Mouse (Mus musculus) liver, embryonic 15.5 days (tissue): ENCODE measurements around the gene Axdnd1. TPM values are rescaled to one million over a fixed set of nuclear protein-coding genes. Genes with fewer than 3 reads are reported as not detected.
A peak's percentile ranks its signal among the peaks of the same experiment; 100 is the strongest.

Experiments used
- ATAC-seq: fragments of 200-750 bp; cut with Nextera tagmentation; 2 replicates; pipeline ENCODE4 v1.8.0; 2017; ENCODE audit warnings: moderate number of reproducible peaks, mild to moderate bottlenecking, moderate library complexity; ENCODE audit not compliant: insufficient read depth
- H3K27ac ChIP-seq: fragments of 300-500 bp; sonication (generic); replicated peaks from 2 replicates; pipeline ENCODE4 v1.5.1; 2015; ENCODE audit warnings: mild to moderate bottlenecking, inconsistent platforms
- H3K27me3 ChIP-seq: fragments of 300-500 bp; sonication (generic); 2 replicates; pipeline ENCODE4 v1.6.1; 2015; ENCODE audit warnings: mild to moderate bottlenecking, inconsistent platforms
- H3K36me3 ChIP-seq: fragments of 300-500 bp; sonication (generic); replicated peaks from 2 replicates; pipeline ENCODE4 v1.6.1; 2015; ENCODE audit warnings: moderate library complexity, mild to moderate bottlenecking, inconsistent platforms
- H3K4me1 ChIP-seq: fragments of 300-500 bp; sonication (generic); replicated peaks from 2 replicates; pipeline ENCODE4 v1.6.1; 2015; ENCODE audit warnings: inconsistent platforms
- H3K4me2 ChIP-seq: fragments of 300-500 bp; sonication (generic); 2 replicates; pipeline ENCODE4 v1.6.1; 2015; ENCODE audit warnings: moderate library complexity, mild to moderate bottlenecking, inconsistent platforms
- H3K4me3 ChIP-seq: fragments of 300-500 bp; sonication (generic); replicated peaks from 2 replicates; pipeline ENCODE4 v1.5.1; 2015; ENCODE audit warnings: mild to moderate bottlenecking, inconsistent platforms
- H3K9ac ChIP-seq: fragments of 300-500 bp; sonication (generic); 2 replicates; pipeline ENCODE4 v1.6.1; 2015; ENCODE audit warnings: moderate library complexity, mild to moderate bottlenecking, inconsistent platforms
- H3K9me3 ChIP-seq: fragments of 300-500 bp; sonication (generic); replicated peaks from 2 replicates; pipeline ENCODE4 v1.6.1; 2016; ENCODE audit warnings: inconsistent platforms
- WGBS: fragments of 180-500 bp; shearing (Covaris S2); methylation state at CpG from one replicate; pipeline ENCODE4 v1.1.7; 2015; ENCODE audit warnings: mixed read lengths; ENCODE audit not compliant: insufficient replicate concordance; 5-methylcytosine and 5-hydroxymethylcytosine counted together
- polyA plus RNA-seq: library from polyadenylated mRNA; unstranded; fragments of >200 nt; fragmentation: Nextera tagmentation; extraction: Ambion mirVana; gene quantifications from 2 replicates; pipeline ENCODE4 v1.2.1, GENCODE M21; 2015

The Axdnd1 gene
- polyA plus RNA-seq, result not detected in 2 replicates

DNA sequence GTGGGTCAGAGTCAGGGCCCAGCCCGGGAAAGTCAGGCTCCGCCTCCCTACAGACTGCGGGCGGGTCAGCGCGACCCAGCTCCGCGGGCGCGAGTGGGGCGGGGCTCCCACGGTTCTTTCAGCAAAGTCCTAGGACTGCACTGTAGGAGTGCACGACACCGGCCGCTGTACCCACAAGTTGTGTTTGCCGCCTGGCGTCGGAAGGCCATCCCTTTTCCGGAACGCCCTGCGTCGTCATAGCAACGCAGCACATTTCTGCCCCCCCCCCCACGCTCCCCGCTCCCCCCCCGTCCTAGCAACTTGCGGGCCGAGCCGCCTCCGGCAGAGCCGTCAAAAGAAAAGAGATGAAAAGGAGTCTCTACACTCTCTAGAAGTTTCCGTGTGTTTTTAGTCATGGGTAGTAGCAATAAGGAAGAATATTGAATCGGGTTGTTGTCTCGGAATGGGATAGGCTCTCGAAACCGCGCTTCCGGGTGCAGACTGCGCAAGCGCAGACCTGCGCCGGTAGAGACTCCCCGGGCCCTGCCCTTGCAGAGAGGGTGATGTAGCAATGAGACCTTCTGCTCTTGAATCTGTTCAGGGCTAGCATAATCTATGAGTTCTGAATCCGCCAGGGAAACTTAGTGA lies at the start of gene Axdnd1:
Axdnd1 (minus strand) TSS at position 489 of the 627 bp plus-strand sequence.
- Histone ChIP-seq H3K36me3 (no peaks in the 10 kb centered on the region), H3K4me3 (peak within 1 kb of the TSS; percentile 70), H3K27me3 (no peaks in the 10 kb centered on the region), H3K4me2 (peak within 1 kb of the TSS; percentile 78), H3K9me3 (no peaks in the 10 kb centered on the region), H3K4me1 (peaks cover 12% of the 10 kb centered on the region), H3K27ac (peak within 1 kb of the TSS; percentile 81), H3K9ac (peak within 1 kb of the TSS; percentile 55)
- peak; percentile 96 for ATAC-seq
- under 1% methylated on average over 44 of the region's 44 CpGs for WGBS

DNA sequence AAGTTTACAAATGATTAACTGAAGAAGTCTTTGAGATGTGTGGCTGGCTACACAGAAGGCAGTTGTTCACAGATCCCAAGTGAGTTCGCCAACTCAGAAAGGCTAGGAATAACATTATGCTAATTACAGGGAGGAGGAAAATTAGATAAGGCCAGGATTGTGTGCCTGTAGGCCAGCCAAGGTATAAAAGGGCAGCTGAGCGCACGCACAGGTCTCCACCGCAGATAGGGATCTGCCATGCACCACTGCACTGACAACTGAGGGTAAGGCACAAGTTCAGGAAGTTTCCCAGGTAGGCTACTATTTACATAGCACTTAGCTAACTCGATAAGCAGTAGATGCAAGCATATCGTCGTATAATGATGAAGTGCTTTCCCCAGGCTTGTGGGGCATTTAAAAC lies 49.6 kb upstream of the Axdnd1 start:
- no peak overlapping the region; the same call in 1 of the 2 replicates for H3K4me3 ChIP-seq
- 59% methylated on average over 7 of the region's 7 CpGs for WGBS
- peaks cover 12% of the 10 kb centered on the region for H3K36me3 ChIP-seq
- H3K4me1 ChIP-seq, result peaks cover 36% of the 10 kb centered on the region
- no peak overlapping the region for H3K9ac ChIP-seq
- peak overlapping the region; percentile 73 for H3K4me2 ChIP-seq
- H3K27me3 ChIP-seq, result peaks cover 25% of the 10 kb centered on the region
- peak overlapping the region; percentile 46 for H3K27ac ChIP-seq
- ATAC-seq, result peak; percentile 22; the same call in 1 of the 2 replicates
- H3K9me3 ChIP-seq, result no peaks in the 10 kb centered on the region

DNA sequence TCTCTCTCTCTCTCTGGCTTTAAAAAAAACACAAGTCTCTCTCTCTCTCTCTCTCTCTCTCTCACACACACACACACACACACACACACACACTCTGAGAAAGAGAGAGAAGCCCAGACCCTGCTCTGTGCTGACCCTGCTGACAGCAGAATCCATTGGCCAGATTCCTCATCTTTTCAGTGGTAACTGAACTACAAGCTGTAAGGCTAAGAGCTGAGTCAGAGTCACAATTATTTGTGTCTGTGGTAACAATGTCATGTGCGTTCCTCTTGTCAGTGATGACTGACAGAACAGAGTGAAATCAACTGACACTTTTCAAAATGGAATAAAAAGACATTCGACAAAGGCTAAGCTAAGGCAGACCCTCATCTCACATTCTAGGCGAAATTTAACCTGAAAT lies 47.6 kb upstream of the Axdnd1 start:
- no peak overlapping the region for H3K4me3 ChIP-seq
- H3K27me3 ChIP-seq, result peaks cover 13% of the 10 kb centered on the region
- no peak overlapping the region for H3K4me2 ChIP-seq
- no peaks in the 10 kb centered on the region for H3K9me3 ChIP-seq
- H3K27ac ChIP-seq, result 0 out of 2 replicates have a peak overlapping the region, but pooled peaks have one; percentile 24
- peaks cover 13% of the 10 kb centered on the region for H3K36me3 ChIP-seq
- ATAC-seq, result no peak
- H3K9ac ChIP-seq, result no peak overlapping the region
- WGBS, result 42% methylated on average over 3 of the region's 3 CpGs
- H3K4me1 ChIP-seq, result peaks cover 40% of the 10 kb centered on the region

DNA sequence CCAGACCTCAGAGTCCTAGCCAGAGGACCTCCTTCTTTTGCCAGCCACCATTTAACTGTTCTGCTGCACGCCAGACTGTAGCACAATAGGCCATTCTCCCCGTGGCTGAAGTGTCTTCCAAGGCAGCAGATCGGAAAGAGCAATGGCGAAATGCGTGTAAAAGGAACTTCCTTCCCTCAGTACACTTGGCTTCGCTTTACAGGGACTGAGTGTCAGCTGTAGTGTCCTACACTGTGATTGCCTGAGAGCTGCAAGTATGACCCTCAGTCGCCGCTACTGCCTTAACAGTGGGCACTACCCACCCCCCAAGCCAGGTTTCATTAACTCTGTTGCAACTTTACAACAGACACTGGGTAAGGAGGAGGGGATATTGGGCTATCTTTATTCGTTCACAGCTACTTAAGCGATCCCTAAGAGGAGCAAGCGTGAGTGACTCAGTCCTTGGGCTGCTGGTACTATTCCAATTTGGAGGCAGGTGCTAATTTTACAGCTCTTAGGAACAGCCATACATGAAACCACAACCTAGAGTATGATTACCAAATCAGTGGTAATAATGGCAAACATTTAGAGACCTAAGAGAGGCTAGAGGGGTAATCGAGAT lies 46.8 kb upstream of the Axdnd1 start:
- H3K4me1 ChIP-seq, result peaks cover 47% of the 10 kb centered on the region
- H3K27ac ChIP-seq, result no peak overlapping the region
- H3K4me3 ChIP-seq, result no peak overlapping the region
- no peak overlapping the region for H3K9ac ChIP-seq
- ATAC-seq, result no peak
- H3K9me3 ChIP-seq, result no peaks in the 10 kb centered on the region
- H3K4me2 ChIP-seq, result no peak overlapping the region
- peaks cover 6% of the 10 kb centered on the region for H3K27me3 ChIP-seq
- WGBS, result 55% methylated on average over 12 of the region's 12 CpGs
- H3K36me3 ChIP-seq, result peaks cover 13% of the 10 kb centered on the region

DNA sequence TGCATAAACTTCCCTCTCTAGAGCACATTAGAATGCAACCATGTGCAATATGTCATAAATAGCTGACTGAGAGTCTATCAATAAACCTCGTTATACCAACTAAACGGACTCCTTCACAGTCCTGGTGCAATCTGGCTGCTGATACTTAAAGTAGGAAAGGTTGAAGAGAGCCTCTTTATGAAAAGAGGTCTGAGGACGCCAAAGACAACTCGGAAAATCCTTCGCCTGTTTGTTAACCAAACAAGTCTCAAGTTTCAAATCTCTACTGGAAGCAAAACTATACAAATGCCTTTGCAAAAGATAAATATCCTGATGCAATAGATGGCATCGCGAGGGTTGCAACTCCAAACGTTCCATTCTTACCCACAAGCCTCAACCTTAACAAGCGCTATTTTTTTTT lies 44.0 kb upstream of the Axdnd1 start:
- 74% methylated on average over 9 of the region's 9 CpGs for WGBS
- no peak overlapping the region for H3K4me3 ChIP-seq
- ATAC-seq, result no peak

DNA sequence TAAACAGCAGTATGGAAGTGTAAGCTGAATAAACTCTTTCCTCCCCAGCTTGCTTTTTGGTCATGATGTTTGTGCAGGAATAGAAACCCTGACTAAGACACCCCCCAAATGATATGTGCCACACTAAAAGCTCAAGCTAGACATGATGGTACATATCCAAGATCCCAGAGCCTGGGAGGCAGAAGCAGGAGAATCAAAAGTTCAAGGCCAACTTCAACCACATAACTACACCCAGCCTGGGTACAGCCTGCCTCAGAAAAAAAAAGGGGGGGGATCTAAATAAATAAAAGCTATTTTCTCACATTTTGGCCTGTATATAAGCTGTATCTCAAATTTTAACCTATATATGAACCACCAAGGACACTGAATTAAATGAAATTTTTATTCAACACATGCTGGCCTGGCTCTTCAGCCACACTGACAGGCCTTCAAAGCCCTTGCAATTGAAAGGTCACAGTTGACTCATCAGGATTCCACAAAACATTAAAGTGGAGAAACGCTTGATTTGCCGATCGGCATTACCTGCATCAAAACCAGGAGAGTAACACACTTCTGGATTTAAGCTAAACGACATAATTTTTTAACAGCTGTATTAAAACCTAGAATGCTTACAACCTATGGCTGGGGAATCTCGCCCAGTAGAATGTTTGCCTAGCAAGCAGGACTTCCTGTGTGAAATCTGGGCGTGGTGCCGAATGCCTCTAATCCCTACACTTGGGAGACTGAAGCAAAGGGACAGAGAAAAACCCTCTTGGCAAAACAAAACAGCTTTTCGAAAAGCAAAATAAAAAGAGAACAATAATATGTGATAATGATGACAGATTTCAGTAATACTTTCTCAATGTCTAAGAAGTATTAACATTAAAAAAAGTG lies 43.3 kb upstream of the Axdnd1 start:
- 68% methylated on average over 8 of the region's 8 CpGs for WGBS
- no peaks in the 10 kb centered on the region for H3K27me3 ChIP-seq
- peaks cover 60% of the 10 kb centered on the region for H3K4me1 ChIP-seq
- H3K9ac ChIP-seq, result no peak overlapping the region
- no peak overlapping the region for H3K4me2 ChIP-seq
- no peaks in the 10 kb centered on the region for H3K9me3 ChIP-seq
- peaks cover 13% of the 10 kb centered on the region for H3K36me3 ChIP-seq
- no peak for ATAC-seq
- H3K4me3 ChIP-seq, result no peak overlapping the region
- H3K27ac ChIP-seq, result no peak overlapping the region

More for the DNA sequence above, 44.0 kb upstream of the Axdnd1 start:
- Histone ChIP-seq H3K27ac (no peak overlapping the region), H3K4me2 (no peak overlapping the region), H3K9ac (no peak overlapping the region), H3K4me1 (peaks cover 56% of the 10 kb centered on the region), H3K9me3 (no peaks in the 10 kb centered on the region), H3K36me3 (peaks cover 13% of the 10 kb centered on the region), H3K27me3 (no peaks in the 10 kb centered on the region)

DNA sequence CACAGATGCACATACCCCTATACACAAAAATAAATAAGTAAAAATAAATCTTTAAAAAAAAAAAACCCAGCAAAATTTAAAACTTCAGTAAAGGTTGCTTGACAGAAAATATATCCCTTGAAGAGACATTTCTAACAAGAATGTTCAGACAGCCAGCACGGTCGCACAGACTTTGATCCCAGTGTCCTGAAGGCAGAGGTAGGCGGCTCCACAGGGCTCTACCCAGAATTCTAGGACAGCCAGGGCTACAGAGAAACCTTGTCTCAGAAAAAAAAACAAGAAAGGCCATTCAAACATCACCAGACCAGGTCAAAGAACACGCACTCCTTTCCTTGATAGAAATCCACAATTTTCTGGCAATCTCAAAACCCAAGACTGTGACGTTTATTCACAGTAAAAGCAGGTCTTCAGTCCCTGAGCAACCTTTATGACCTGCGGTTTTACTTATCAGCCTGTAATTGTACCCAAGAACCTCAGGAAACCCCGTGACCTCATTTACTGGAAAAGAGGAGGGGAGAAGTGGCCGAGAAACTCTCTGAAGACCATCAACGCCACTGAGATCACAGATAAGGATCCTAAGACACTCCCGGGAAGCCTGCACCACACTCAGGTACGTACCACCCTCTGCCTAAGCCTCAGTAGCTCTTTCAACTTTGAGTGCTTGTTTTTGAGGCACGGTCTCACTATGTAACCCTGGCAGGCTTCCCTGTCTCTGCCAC lies 41.5 kb upstream of the Axdnd1 start:
- no peak for ATAC-seq
- H3K27me3 ChIP-seq, result no peaks in the 10 kb centered on the region
- WGBS, result 24% methylated on average over 12 of the region's 12 CpGs
- no peak overlapping the region for H3K9ac ChIP-seq
- peaks cover 13% of the 10 kb centered on the region for H3K36me3 ChIP-seq
- H3K9me3 ChIP-seq, result no peaks in the 10 kb centered on the region
- H3K4me1 ChIP-seq, result peaks cover 57% of the 10 kb centered on the region
- no peak overlapping the region for H3K4me2 ChIP-seq
- no peak overlapping the region for H3K4me3 ChIP-seq
- H3K27ac ChIP-seq, result peak overlapping the region; percentile 11; the same call in 1 of the 2 replicates

DNA sequence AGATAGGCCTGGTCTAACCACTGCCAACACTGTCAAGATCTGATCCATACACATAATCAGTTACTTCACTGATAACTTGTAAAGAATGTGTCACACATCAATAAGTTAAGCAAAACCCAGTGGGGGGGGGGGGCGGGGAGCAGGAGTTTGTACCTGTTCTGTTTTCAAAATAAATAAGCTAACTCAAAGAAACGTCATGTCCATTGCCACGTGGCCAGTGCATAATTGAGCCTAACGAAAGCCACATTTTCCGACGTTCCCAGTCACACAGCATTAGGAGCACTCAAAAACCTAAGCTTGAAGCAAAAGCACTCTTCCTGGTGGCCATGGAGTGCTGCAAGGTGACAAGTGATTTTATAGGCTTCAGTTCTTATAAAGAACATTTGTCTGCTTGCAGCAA lies 40.1 kb upstream of the Axdnd1 start:
- H3K4me2 ChIP-seq, result no peak overlapping the region
- WGBS, result 64% methylated on average over 6 of the region's 6 CpGs

DNA sequence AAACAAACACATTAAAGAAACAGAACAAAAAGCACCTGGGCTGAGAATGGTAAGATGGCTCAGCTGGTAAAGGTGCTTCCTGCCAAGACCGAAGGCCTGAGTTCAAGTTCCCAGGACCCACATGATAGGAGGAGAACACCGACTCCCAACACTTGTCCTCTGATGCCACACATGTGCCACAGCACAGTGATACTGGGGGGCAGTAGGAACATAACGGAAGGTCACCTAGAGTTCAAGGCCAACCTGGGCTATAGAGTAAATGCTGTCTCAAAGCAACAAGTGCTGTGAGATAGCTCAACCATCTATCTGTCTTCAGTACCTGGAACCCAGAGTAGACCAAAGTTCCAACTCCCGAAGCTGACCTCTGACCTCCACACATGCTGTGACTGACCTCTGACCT lies 39.3 kb upstream of the Axdnd1 start:
- H3K4me2 ChIP-seq, result no peak overlapping the region
- WGBS, result 77% methylated on average over 4 of the region's 4 CpGs
- H3K4me1 ChIP-seq, result peaks cover 58% of the 10 kb centered on the region
- no peaks in the 10 kb centered on the region for H3K27me3 ChIP-seq
- H3K9me3 ChIP-seq, result no peaks in the 10 kb centered on the region
- no peak overlapping the region for H3K4me3 ChIP-seq
- H3K36me3 ChIP-seq, result no peaks in the 10 kb centered on the region
- no peak for ATAC-seq
- H3K9ac ChIP-seq, result no peak overlapping the region
- peak overlapping the region; percentile 62; the same call in 1 of the 2 replicates for H3K27ac ChIP-seq

More for the DNA sequence above, 40.1 kb upstream of the Axdnd1 start:
- H3K27ac ChIP-seq, result peak overlapping the region; percentile 19; the same call in 1 of the 2 replicates
- no peaks in the 10 kb centered on the region for H3K9me3 ChIP-seq
- no peak overlapping the region for H3K9ac ChIP-seq
- no peak overlapping the region for H3K4me3 ChIP-seq
- ATAC-seq, result no peak
- H3K4me1 ChIP-seq, result peaks cover 57% of the 10 kb centered on the region
- H3K27me3 ChIP-seq, result no peaks in the 10 kb centered on the region
- peaks cover 6% of the 10 kb centered on the region for H3K36me3 ChIP-seq

DNA sequence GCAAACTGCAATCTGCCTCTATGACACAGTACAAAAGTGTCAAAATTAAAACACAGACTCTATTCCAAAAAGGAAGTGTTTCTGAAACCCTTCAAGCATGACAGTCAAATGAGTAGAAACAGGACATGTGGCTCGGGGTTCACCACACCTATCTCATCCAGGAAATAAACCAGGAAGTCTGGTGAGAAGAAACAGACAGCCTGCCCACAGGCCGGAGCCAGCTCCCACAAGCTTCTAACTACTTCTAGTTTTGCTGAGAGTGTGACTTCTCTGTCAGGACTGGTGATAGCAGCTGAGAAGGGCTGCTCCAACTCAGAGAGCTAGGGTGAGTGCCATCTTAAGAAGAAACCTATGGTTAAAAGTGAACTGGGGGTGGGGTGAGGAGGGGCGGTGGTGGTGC lies 38.7 kb upstream of the Axdnd1 start:
- Histone ChIP-seq H3K4me2 (no peak overlapping the region), H3K9me3 (no peaks in the 10 kb centered on the region), H3K27me3 (no peaks in the 10 kb centered on the region), H3K9ac (no peak overlapping the region), H3K4me1 (peaks cover 56% of the 10 kb centered on the region), H3K4me3 (no peak overlapping the region), H3K27ac (peak overlapping the region; percentile 62), H3K36me3 (no peaks in the 10 kb centered on the region)
- no peak for ATAC-seq
- WGBS, result 27% methylated on average over 3 of the region's 3 CpGs
